8 mouse cellular contexts compared by ENCODE assay signal in the genomic region with DNA sequence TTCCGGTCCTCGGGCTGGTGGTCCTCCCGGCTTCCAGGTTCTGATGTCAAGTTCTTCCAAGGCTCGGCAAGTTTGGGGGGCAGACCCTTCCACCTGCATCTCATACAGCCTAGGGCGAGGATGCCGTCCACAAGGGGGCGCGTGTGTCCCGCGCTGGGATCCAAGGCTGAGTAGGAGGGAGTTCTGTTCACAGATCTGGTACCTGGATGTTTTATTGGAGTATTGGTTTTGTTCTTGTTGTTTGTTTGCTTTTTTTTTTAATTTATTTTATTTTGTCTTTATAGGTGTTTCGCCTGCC. TPM values are rescaled to one million over a fixed set of nuclear protein-coding genes. Genes with fewer than 3 reads are reported as not detected.
DNase-seq lines count a peak whose midpoint lies in the region; ATAC-seq and TF ChIP-seq lines count a peak whose summit lies in the region.

No protein-coding gene starts in this region.

- no peak overlapping the region for H3K27ac ChIP-seq in bone marrow macrophage, adult 2 months (ENCODE audit: insufficient read depth, low read depth, low read length)
- no peak overlapping the region for H3K27ac ChIP-seq in embryonic fibroblast, embryonic 13.5 days (ENCODE audit: insufficient read depth, low read length)
- H3K27ac ChIP-seq in heart, embryonic 12.5 days (ENCODE audit: poor library complexity, severe bottlenecking), result no peak overlapping the region
- no peak overlapping the region for H3K27ac ChIP-seq in kidney, postnatal 0 days
- no peak overlapping the region for H3K27ac ChIP-seq in liver, embryonic 11.5 days (ENCODE audit: low read depth, low read length)

- WGBS in heart, embryonic 12.5 days, result under 1% methylated on average over 11 of the region's 11 CpGs
- WGBS in kidney, postnatal 0 days, result 0% methylated on average over 11 of the region's 11 CpGs
- 1% methylated on average over 11 of the region's 11 CpGs for WGBS in liver, embryonic 11.5 days

- TF ChIP-seq CTCF in bone marrow macrophage, adult 2 months (IDR thresholded peaks at IDR 0.05; ENCODE audit: low read depth, low read length), result peak; percentile 97
- peak; percentile 91 for TF ChIP-seq CTCF in embryonic fibroblast, embryonic 13.5 days (IDR thresholded peaks at IDR 0.05; ENCODE audit: borderline replicate concordance, insufficient read depth, low read length)
- TF ChIP-seq CTCF in kidney, postnatal 0 days (IDR thresholded peaks at IDR 0.05; ENCODE audit: low read depth), result peak; percentile 92

- H3K27me3 ChIP-seq in heart, embryonic 12.5 days (replicated peaks), result peaks cover 5% of the 10 kb centered on the region
- no peaks in the 10 kb centered on the region for H3K27me3 ChIP-seq in kidney, postnatal 0 days (ENCODE audit: insufficient read depth, low read length)
- H3K27me3 ChIP-seq in liver, embryonic 11.5 days (replicated peaks; ENCODE audit: control insufficient read depth, insufficient read depth, low read length), result peaks cover 5% of the 10 kb centered on the region
- no peaks in the 10 kb centered on the region for H3K27me3 ChIP-seq in splenic B cell, adult 2 months (ENCODE audit: control insufficient read depth, insufficient read depth, low read length, poor library complexity, severe bottlenecking)

- H3K9ac ChIP-seq in heart, embryonic 12.5 days, result no peak overlapping the region
- H3K9ac ChIP-seq in kidney, postnatal 0 days (ENCODE audit: low read depth, low read length), result no peak overlapping the region
- H3K9ac ChIP-seq in liver, embryonic 11.5 days (ENCODE audit: low read depth, low read length), result no peak overlapping the region

- peak; percentile 74 for ATAC-seq in heart, embryonic 12.5 days (ENCODE audit: insufficient number of reproducible peaks, low FRiP score)
- peak; percentile 75 for ATAC-seq in kidney, postnatal 0 days (replicated peaks; ENCODE audit: low FRiP score, low read depth)
- ATAC-seq in liver, embryonic 11.5 days (replicated peaks; ENCODE audit: low FRiP score), result peak; percentile 72

- peak; percentile 92 to 93 for DNase-seq in B cell, adult 2 months
- DNase-seq in kidney, postnatal 0 days (ENCODE audit: low spot score), result peak; percentile 78
- DNase-seq in liver, embryonic 11.5 days (ENCODE audit: low spot score), result peak; percentile 79
- peak; percentile 89 for DNase-seq in naive thymus-derived CD4-positive, alpha-beta T cell, adult 2 months (ENCODE audit: low read depth)
- DNase-seq in splenic B cell, adult 2 months (ENCODE audit: low read depth, low spot score), result peak; percentile 86

- no peaks in the 10 kb centered on the region for H3K9me3 ChIP-seq in heart, embryonic 12.5 days (replicated peaks)
- no peaks in the 10 kb centered on the region for H3K9me3 ChIP-seq in kidney, postnatal 0 days (replicated peaks; ENCODE audit: low read length)
- no peaks in the 10 kb centered on the region for H3K9me3 ChIP-seq in liver, embryonic 11.5 days (ENCODE audit: control insufficient read depth, low read length)

- peak overlapping the region; percentile 56 for H3K4me2 ChIP-seq in heart, embryonic 12.5 days
- H3K4me2 ChIP-seq in kidney, postnatal 0 days (ENCODE audit: low read length), result peak overlapping the region; percentile 51
- peak overlapping the region; percentile 51 for H3K4me2 ChIP-seq in liver, embryonic 11.5 days

- H3K4me1 ChIP-seq in bone marrow macrophage, adult 2 months (ENCODE audit: control insufficient read depth, insufficient read depth, low read length), result peaks cover 35% of the 10 kb centered on the region
- H3K4me1 ChIP-seq in embryonic fibroblast, embryonic 13.5 days (ENCODE audit: control insufficient read depth, insufficient read depth, low read length), result no peaks in the 10 kb centered on the region
- peaks cover 5% of the 10 kb centered on the region for H3K4me1 ChIP-seq in heart, embryonic 12.5 days (replicated peaks)
- no peaks in the 10 kb centered on the region for H3K4me1 ChIP-seq in kidney, postnatal 0 days (replicated peaks; ENCODE audit: insufficient read depth, low read length)
- 0 out of 2 replicates have a peak, but pooled peaks cover 5% of the 10 kb centered on the region for H3K4me1 ChIP-seq in liver, embryonic 11.5 days (replicated peaks; ENCODE audit: control insufficient read depth, insufficient read depth, low read length)

- H3K36me3 ChIP-seq in heart, embryonic 12.5 days, result no peaks in the 10 kb centered on the region
- H3K36me3 ChIP-seq in kidney, postnatal 0 days (ENCODE audit: insufficient read depth, low read length), result no peaks in the 10 kb centered on the region
- H3K36me3 ChIP-seq in liver, embryonic 11.5 days (ENCODE audit: control insufficient read depth, insufficient read depth, low read length), result no peaks in the 10 kb centered on the region
- H3K36me3 ChIP-seq in splenic B cell, adult 2 months (ENCODE audit: control insufficient read depth, insufficient read depth, low read length, poor library complexity, severe bottlenecking), result no peaks in the 10 kb centered on the region; the same call in 1 of the 2 replicates

- no peak for TF ChIP-seq POLR2A in bone marrow macrophage, adult 2 months (IDR thresholded peaks at IDR 0.05; ENCODE audit: borderline replicate concordance, low read depth, low read length)
- TF ChIP-seq POLR2A in embryonic fibroblast, embryonic 13.5 days (IDR thresholded peaks at IDR 0.05; ENCODE audit: low read depth, low read length), result no peak

- H3K4me3 ChIP-seq in bone marrow macrophage, adult 2 months (ENCODE audit: insufficient read depth, low read length), result no peak overlapping the region
- H3K4me3 ChIP-seq in embryonic fibroblast, embryonic 13.5 days (ENCODE audit: insufficient read depth, low read length), result peak overlapping the region; percentile 6; the same call in 1 of the 2 replicates
- peak overlapping the region; percentile 24 for H3K4me3 ChIP-seq in heart, embryonic 12.5 days
- peak overlapping the region; percentile 8 for H3K4me3 ChIP-seq in kidney, postnatal 0 days (replicated peaks; ENCODE audit: low read depth, low read length)
- H3K4me3 ChIP-seq in liver, embryonic 11.5 days (ENCODE audit: low read depth, low read length), result peak overlapping the region; percentile 19; the same call in 1 of the 2 replicates

RNA-seq across cellular contexts. Expression of a gene that starts 8.6 kb away (rescaled TPM):
- polyA plus RNA-seq in bone marrow macrophage, adult 2 months (2012; ENCODE audit: insufficient read depth, insufficient read length, missing spikeins), result 6.0 and 6.9 TPM in 2 replicates
- polyA plus RNA-seq in embryonic fibroblast, embryonic 13.5 days (2011; ENCODE audit: insufficient read length, low read depth, missing spikeins), result 4.3 and 6.3 TPM in 2 replicates
- polyA plus RNA-seq in heart, embryonic 12.5 days (2016; fragmentation: Nextera tagmentation; extraction: Ambion mirVana), result 5.3 and 7.1 TPM in 2 replicates
- polyA plus RNA-seq in kidney, postnatal 0 days (2015; fragmentation: Nextera tagmentation; extraction: Ambion mirVana), result 6.1 and 6.8 TPM in 2 replicates
- polyA plus RNA-seq in liver, embryonic 11.5 days (2014; fragmentation: Nextera tagmentation; extraction: Ambion mirVana), result 5.4 and 6.4 TPM in 2 replicates

RNA-seq across cellular contexts. Expression of a gene that starts 9.0 kb away (rescaled TPM):
- 0.59 and 0.91 TPM in 2 replicates for polyA plus RNA-seq in bone marrow macrophage, adult 2 months (2012; ENCODE audit: insufficient read depth, insufficient read length, missing spikeins)
- polyA plus RNA-seq in embryonic fibroblast, embryonic 13.5 days (2011; ENCODE audit: insufficient read length, low read depth, missing spikeins), result 0.95 and 1.7 TPM in 2 replicates
- polyA plus RNA-seq in heart, embryonic 12.5 days (2016; fragmentation: Nextera tagmentation; extraction: Ambion mirVana), result 9.4 and 11.3 TPM in 2 replicates
- 15.4 and 16.4 TPM in 2 replicates for polyA plus RNA-seq in kidney, postnatal 0 days (2015; fragmentation: Nextera tagmentation; extraction: Ambion mirVana)
- 4.5 and 5.0 TPM in 2 replicates for polyA plus RNA-seq in liver, embryonic 11.5 days (2014; fragmentation: Nextera tagmentation; extraction: Ambion mirVana)

RNA-seq across cellular contexts. Expression of a gene that starts 18.3 kb away (rescaled TPM):
- 145 and 164 TPM in 2 replicates for polyA plus RNA-seq in bone marrow macrophage, adult 2 months (2012; ENCODE audit: insufficient read depth, insufficient read length, missing spikeins)
- 0.40 TPM in 1 of 2 replicates, not detected in the other for polyA plus RNA-seq in embryonic fibroblast, embryonic 13.5 days (2011; ENCODE audit: insufficient read length, low read depth, missing spikeins)
- polyA plus RNA-seq in heart, embryonic 12.5 days (2016; fragmentation: Nextera tagmentation; extraction: Ambion mirVana), result 0.66 and 1.4 TPM in 2 replicates
- polyA plus RNA-seq in kidney, postnatal 0 days (2015; fragmentation: Nextera tagmentation; extraction: Ambion mirVana), result 4.2 and 5.1 TPM in 2 replicates
- polyA plus RNA-seq in liver, embryonic 11.5 days (2014; fragmentation: Nextera tagmentation; extraction: Ambion mirVana), result 2.1 and 2.2 TPM in 2 replicates

RNA-seq across cellular contexts. Expression of a gene that starts 36.9 kb away (rescaled TPM):
- polyA plus RNA-seq in bone marrow macrophage, adult 2 months (2012; ENCODE audit: insufficient read depth, insufficient read length, missing spikeins), result 15.9 and 19.0 TPM in 2 replicates
- 8.4 and 10.4 TPM in 2 replicates for polyA plus RNA-seq in embryonic fibroblast, embryonic 13.5 days (2011; ENCODE audit: insufficient read length, low read depth, missing spikeins)
- 15.5 and 17.2 TPM in 2 replicates for polyA plus RNA-seq in heart, embryonic 12.5 days (2016; fragmentation: Nextera tagmentation; extraction: Ambion mirVana)
- 10.2 and 10.7 TPM in 2 replicates for polyA plus RNA-seq in kidney, postnatal 0 days (2015; fragmentation: Nextera tagmentation; extraction: Ambion mirVana)
- 5.2 and 6.3 TPM in 2 replicates for polyA plus RNA-seq in liver, embryonic 11.5 days (2014; fragmentation: Nextera tagmentation; extraction: Ambion mirVana)

RNA-seq across cellular contexts. Expression of a gene that starts 37.7 kb away (rescaled TPM):
- polyA plus RNA-seq in bone marrow macrophage, adult 2 months (2012; ENCODE audit: insufficient read depth, insufficient read length, missing spikeins), result not detected in 2 replicates
- not detected in 2 replicates for polyA plus RNA-seq in embryonic fibroblast, embryonic 13.5 days (2011; ENCODE audit: insufficient read length, low read depth, missing spikeins)
- 0.27 and 0.94 TPM in 2 replicates for polyA plus RNA-seq in heart, embryonic 12.5 days (2016; fragmentation: Nextera tagmentation; extraction: Ambion mirVana)
- polyA plus RNA-seq in kidney, postnatal 0 days (2015; fragmentation: Nextera tagmentation; extraction: Ambion mirVana), result 82.4 and 90.9 TPM in 2 replicates
- polyA plus RNA-seq in liver, embryonic 11.5 days (2014; fragmentation: Nextera tagmentation; extraction: Ambion mirVana), result 3.2 and 3.4 TPM in 2 replicates

Comparison
In these comparisons a context has a peak if more than half of its experiments do, and no peak if none do; other contexts are left out.
1. RNA of a gene that starts 18.3 kb away (polyA plus RNA-seq): 145 to 164 TPM in bone marrow macrophage, adult 2 months; 4.2 to 5.1 TPM in kidney, postnatal 0 days, 2.1 to 2.2 TPM in liver, embryonic 11.5 days, 0.66 to 1.4 TPM in heart, embryonic 12.5 days and 0.40 TPM in embryonic fibroblast, embryonic 13.5 days; every median in the first group is over 10 times any median in the second.
2. Peak in every context shown above with its lines, with median percentiles within 50 percentile points of each other: DNase-seq, CTCF ChIP-seq, ATAC-seq and H3K4me2 ChIP-seq.